Mouse (Mus musculus): ENCODE results near the gene Olfr310. TPM values are rescaled to one million over a fixed set of nuclear protein-coding genes. Genes with fewer than 3 reads are reported as not detected.

Gene Olfr310
- total RNA-seq (2015; ENCODE audit: low replicate concordance): not detected in 2 replicates
- not detected in 2 replicates for total RNA-seq (2017; ENCODE audit: low replicate concordance)

DNA sequence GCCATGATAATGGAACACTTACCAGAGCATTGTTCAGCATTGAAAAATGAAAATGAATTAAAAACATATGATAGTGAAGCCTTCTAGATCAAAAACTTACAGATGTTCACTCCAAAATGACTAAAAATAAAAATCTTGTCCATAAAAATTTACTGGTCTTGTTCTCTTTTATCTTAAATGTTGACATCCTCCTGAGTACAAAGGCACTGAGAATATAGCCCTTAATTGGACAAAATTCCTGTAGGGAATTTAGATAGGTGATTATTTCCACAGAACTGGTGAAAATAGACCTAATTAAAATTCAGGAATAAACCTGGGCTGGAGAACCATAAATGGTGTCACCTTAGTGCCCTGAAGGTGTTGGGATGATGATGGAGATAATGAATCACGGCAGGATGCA is at the start of gene Olfr310:
TSS of gene Olfr310 (minus strand) at position 101 of the 400 bp plus-strand sequence.
- no peak for ATAC-seq (replicated peaks; ENCODE audit: low FRiP score, poor library complexity, severe bottlenecking)

DNA sequence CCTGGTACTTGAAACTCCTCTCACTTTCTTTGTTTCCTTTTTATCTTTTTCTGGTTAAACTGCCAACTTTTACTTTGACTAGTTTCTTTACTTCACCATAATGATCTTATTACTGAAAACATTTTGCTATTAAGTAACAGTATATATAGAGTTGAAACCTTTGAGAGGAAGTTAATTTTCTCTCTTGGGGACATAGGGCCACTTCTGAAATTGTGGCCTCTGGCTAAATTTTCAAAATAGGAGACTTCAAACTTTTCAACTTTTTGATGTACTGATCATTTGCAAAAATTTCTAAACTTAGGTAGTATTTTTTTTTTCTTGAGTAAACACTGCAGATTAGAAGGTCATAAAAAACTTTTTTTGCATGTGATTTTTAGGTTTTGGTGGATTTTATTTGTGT is 48.6 kb upstream of the Olfr310 start, which contains the start of gene Olfr308:
TSS of gene Olfr308 (minus strand) at position 101 of the 400 bp plus-strand sequence.
- no peak for ATAC-seq (replicated peaks; ENCODE audit: low FRiP score, poor library complexity, severe bottlenecking)

- ATAC-seq (replicated peaks; ENCODE audit: low FRiP score, poor library complexity, severe bottlenecking): no peak
These were observed 44.4 kb upstream of the Olfr310 start for GRCm38 (mm10) chr7:86321323-86321722.

DNA sequence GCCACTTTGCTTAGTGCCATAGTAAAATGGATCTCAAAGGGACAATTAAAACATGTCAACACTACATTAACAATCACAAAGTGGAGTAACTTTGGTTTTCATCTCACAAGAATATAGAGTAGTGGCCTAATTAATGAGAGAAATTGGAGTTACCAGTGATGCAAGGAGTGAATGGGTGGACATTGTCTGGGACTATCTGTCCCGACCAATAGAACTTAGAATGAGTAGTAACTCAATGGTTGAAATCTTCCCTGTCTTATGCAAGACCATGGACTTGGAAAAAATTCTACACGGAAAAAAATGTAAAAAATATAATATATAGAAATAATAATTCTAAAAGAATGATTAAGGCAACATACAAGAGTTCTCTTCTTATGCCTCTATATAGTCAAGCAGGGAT is 36.6 kb upstream of the Olfr310 start, which contains the start of gene Olfr309:
TSS of gene Olfr309 (minus strand) at position 101 of the 400 bp plus-strand sequence.
- no peak for ATAC-seq (replicated peaks; ENCODE audit: low FRiP score, poor library complexity, severe bottlenecking)

DNA sequence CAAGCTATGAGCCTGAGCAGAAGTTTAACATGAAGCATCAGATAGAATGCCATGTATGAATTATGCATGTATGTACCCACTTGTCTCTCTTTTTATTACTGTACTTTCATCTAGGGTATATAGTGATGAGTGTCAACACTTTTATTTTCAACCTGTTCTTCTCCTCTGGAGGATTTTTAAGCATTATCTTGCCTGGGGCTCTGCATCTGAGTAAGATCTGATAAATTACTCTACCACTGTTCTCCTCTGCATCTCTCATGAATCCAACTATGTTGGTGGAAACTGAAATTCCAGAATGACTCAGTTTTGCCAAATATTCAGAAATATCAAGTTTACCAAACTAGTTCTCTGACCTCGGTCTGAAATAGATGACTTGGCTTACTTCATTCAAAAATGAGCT is 30.8 kb downstream of the Olfr310 start, which contains the start of gene Vmn2r76:
TSS of gene Vmn2r76 (minus strand) at position 101 of the 400 bp plus-strand sequence.
- no peak for ATAC-seq (replicated peaks; ENCODE audit: low FRiP score, poor library complexity, severe bottlenecking)

Other genes starting within 250 kb of the Olfr310 start
- gene Vmn2r75, start 105.4 kb downstream of the Olfr310 start, total RNA-seq (2015; ENCODE audit: low replicate concordance): not detected in 2 replicates
- gene Vmn2r75, start 105.4 kb downstream of the Olfr310 start, total RNA-seq (2017; ENCODE audit: low replicate concordance): not detected in 2 replicates
- not detected in 2 replicates for gene Vmn2r76, start 30.9 kb downstream of the Olfr310 start, total RNA-seq (2015; ENCODE audit: low replicate concordance)
- not detected in 2 replicates for gene Vmn2r76, start 30.9 kb downstream of the Olfr310 start, total RNA-seq (2017; ENCODE audit: low replicate concordance)
- gene Olfr309, start 36.5 kb upstream of the Olfr310 start, total RNA-seq (2015; ENCODE audit: low replicate concordance): not detected in 2 replicates
- not detected in 2 replicates for gene Olfr309, start 36.5 kb upstream of the Olfr310 start, total RNA-seq (2017; ENCODE audit: low replicate concordance)
- not detected in 2 replicates for gene Olfr308, start 48.5 kb upstream of the Olfr310 start, total RNA-seq (2015; ENCODE audit: low replicate concordance)
- not detected in 2 replicates for gene Olfr308, start 48.5 kb upstream of the Olfr310 start, total RNA-seq (2017; ENCODE audit: low replicate concordance)
- not detected in 2 replicates for gene Olfr307, start 60.4 kb upstream of the Olfr310 start, total RNA-seq (2015; ENCODE audit: low replicate concordance)
- not detected in 2 replicates for gene Olfr307, start 60.4 kb upstream of the Olfr310 start, total RNA-seq (2017; ENCODE audit: low replicate concordance)
- not detected in 2 replicates for gene Olfr305, start 89.8 kb upstream of the Olfr310 start, total RNA-seq (2015; ENCODE audit: low replicate concordance)
- not detected in 2 replicates for gene Olfr305, start 89.8 kb upstream of the Olfr310 start, total RNA-seq (2017; ENCODE audit: low replicate concordance)
- not detected in 2 replicates for gene Olfr304, start 109.5 kb upstream of the Olfr310 start, total RNA-seq (2015; ENCODE audit: low replicate concordance)
- gene Olfr304, start 109.5 kb upstream of the Olfr310 start, total RNA-seq (2017; ENCODE audit: low replicate concordance): not detected in 2 replicates
- not detected in 2 replicates for gene Olfr303, start 120.6 kb upstream of the Olfr310 start, total RNA-seq (2015; ENCODE audit: low replicate concordance)
- gene Olfr303, start 120.6 kb upstream of the Olfr310 start, total RNA-seq (2017; ENCODE audit: low replicate concordance): not detected in 2 replicates
- not detected in 2 replicates for gene Olfr301, start 126.7 kb upstream of the Olfr310 start, total RNA-seq (2015; ENCODE audit: low replicate concordance)
- gene Olfr301, start 126.7 kb upstream of the Olfr310 start, total RNA-seq (2017; ENCODE audit: low replicate concordance): not detected in 2 replicates
- gene Olfr299, start 182.7 kb upstream of the Olfr310 start, total RNA-seq (2015; ENCODE audit: low replicate concordance): not detected in 2 replicates
- gene Olfr299, start 182.7 kb upstream of the Olfr310 start, total RNA-seq (2017; ENCODE audit: low replicate concordance): not detected in 2 replicates
- gene Olfr298, start 215.3 kb upstream of the Olfr310 start, total RNA-seq (2015; ENCODE audit: low replicate concordance): not detected in 2 replicates
- not detected in 2 replicates for gene Olfr298, start 215.3 kb upstream of the Olfr310 start, total RNA-seq (2017; ENCODE audit: low replicate concordance)
- not detected in 2 replicates for gene Olfr297, start 242.8 kb upstream of the Olfr310 start, total RNA-seq (2015; ENCODE audit: low replicate concordance)
- not detected in 2 replicates for gene Olfr297, start 242.8 kb upstream of the Olfr310 start, total RNA-seq (2017; ENCODE audit: low replicate concordance)